Mouse (Mus musculus): ENCODE results near the gene M6pr.

DNA sequence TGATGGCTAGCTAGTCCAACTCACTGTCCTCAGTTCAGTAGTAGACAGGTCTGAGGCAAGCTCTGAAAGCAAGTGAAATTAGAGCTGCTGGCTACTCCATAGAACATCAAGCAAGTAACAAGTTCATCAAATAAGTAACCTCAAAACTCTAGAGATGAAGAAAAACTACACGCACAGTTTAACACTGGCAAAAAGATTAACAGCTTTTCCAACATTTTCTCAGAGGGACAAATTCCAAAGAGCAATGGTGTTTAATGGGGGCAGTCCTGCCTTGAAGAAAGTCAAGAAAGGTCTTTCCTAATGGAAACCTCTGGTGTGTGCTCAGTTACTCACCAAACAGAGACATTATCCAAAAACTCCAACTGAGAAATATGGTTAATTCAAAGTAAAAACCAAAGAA, 10.2 kb downstream of the M6pr start:
- no peak for TF ChIP-seq POLR2A (IDR thresholded peaks at IDR 0.05; ENCODE audit: low read depth, low read length)
- TF ChIP-seq CTCF (conservative IDR thresholded peaks at IDR 0.05; ENCODE audit: insufficient read depth, insufficient read length, low read depth, low read length) = no peak
